Mouse (Mus musculus) olfactory bulb, adult 2 months (tissue): ENCODE data around the gene AI481877. TPM values are rescaled to one million over a fixed set of nuclear protein-coding genes. Genes with fewer than 3 reads are reported as not detected.

Experiments used
- H3K27ac ChIP-seq: fragments of 200-500 bp; 2 replicates; pipeline ENCODE4 v1.5.1; 2012; ENCODE audit warnings: low read depth, low read length; ENCODE audit not compliant: insufficient read depth
- H3K4me1 ChIP-seq: fragments of 200-500 bp; 2 replicates; pipeline ENCODE4 v1.6.1; 2012; ENCODE audit warnings: low read length; ENCODE audit not compliant: control insufficient read depth, insufficient read depth
- H3K4me3 ChIP-seq: fragments of 200-500 bp; 2 replicates; pipeline ENCODE4 v1.5.1; 2012; ENCODE audit warnings: mild to moderate bottlenecking, low read depth, low read length, moderate library complexity; ENCODE audit not compliant: insufficient read depth
- CTCF ChIP-seq: fragments of 200-500 bp; IDR thresholded peaks from 2 replicates; pipeline ENCODE4 v1.5.1; 2012; ENCODE audit warnings: low read depth, mild to moderate bottlenecking, low read length, moderate library complexity; ENCODE audit not compliant: insufficient read depth
- POLR2A ChIP-seq: fragments of 200-500 bp; IDR thresholded peaks from 2 replicates; pipeline ENCODE4 v1.6.1; 2012; ENCODE audit warnings: mild to moderate bottlenecking, low read depth, low read length, moderate library complexity; ENCODE audit not compliant: insufficient read depth
- WGBS: fragments of 180-500 bp; shearing (Covaris S2); methylation state at CpG from one replicate; pipeline ENCODE4 v1.1.7; 2018; 5-methylcytosine and 5-hydroxymethylcytosine counted together
- polyA plus RNA-seq: library from polyadenylated mRNA; stranded (reverse); fragments of >200 nt; gene quantifications from 2 replicates; pipeline ENCODE4 v1.2.4, GENCODE M21; 2012; ENCODE audit warnings: low replicate concordance; ENCODE audit not compliant: missing spikeins, insufficient read depth, insufficient read length

The AI481877 gene
- polyA plus RNA-seq, 1 experiment: not detected

DNA sequence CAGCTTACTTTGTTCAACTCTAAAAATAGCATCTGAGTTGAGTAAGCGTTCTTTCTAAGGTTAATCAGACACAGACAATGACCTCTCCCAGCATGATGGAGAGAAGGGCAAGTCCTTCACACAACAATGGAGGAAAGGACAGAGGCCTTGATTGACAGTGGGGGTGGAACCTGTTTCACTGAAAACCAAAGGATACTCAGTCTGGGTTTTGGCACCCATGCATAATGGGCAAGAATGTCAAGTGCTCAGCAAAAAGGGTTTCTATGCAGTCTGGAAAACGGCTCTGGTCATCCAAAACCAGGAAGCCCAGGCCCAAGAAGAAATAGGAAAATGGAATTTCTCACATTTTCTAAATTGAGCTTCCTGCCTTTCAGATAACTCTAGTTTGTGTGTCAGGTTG is 33.8 kb upstream of the AI481877 start:
- TF ChIP-seq CTCF (no peak), POLR2A (no peak)
- H3K4me3 ChIP-seq: no peak overlapping the region
- H3K4me1 ChIP-seq: no peaks in the 10 kb centered on the region; the same call in 1 of the 2 replicates
- no peak overlapping the region for H3K27ac ChIP-seq
- WGBS: 34% methylated on average over 2 of the region's 2 CpGs

DNA sequence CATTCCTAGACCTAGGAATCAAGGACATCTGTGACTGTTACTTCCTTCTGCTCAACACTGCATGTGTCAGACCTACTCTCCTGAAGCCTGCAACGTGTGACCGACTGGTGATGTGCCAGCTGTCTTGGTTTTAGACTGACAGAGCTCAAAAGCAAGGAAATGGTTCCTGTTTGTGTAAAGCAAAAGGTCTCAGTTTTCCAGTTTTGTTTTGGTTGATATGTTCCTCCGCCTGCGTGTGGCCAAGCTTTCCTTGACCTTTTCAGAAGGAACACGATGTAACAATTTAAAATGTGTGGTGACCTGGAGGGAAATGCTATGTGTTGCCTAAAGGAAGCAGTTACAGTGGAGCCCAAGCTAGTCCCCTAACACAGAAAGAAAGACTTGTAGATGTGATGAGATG is 31.2 kb upstream of the AI481877 start:
- Histone ChIP-seq H3K27ac (no peak overlapping the region), H3K4me3 (no peak overlapping the region), H3K4me1 (no peaks in the 10 kb centered on the region)
- TF ChIP-seq POLR2A: no peak
- no peak for TF ChIP-seq CTCF
- 80% methylated on average over 5 of the region's 5 CpGs for whole genome bisulfite sequencing

DNA sequence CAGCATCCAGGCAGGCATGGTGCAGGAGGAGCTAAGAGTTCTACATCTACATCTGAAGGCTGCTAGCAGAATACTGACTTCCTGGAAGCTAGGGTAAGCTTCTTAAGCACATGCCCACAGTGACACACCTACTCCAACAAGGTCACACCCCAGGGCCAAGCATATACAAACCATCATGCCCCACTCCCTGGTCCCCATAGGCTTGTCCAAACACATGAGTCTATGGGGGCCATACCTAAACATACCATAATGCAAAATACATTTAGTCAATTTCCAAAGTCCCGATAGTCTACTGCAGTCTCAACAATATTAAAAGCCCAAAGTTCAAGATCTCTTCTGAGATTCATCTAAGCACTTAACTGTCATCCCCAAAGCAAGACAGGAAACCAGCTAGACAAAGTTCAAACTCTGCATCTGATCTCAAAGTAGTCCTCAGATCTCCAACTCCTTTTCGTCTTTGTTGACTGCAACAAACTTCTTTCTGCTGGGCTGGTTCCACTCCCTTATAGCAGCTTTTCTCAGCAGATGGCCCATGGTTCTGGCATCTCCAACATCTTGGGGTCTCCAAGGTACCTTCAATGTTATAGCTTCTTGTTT is 28.6 kb upstream of the AI481877 start:
- TF ChIP-seq POLR2A (no peak), CTCF (no peak)
- H3K4me1 ChIP-seq: no peaks in the 10 kb centered on the region
- no peak overlapping the region for H3K4me3 ChIP-seq
- no peak overlapping the region for H3K27ac ChIP-seq
- 93% methylated on average over 2 of the region's 2 CpGs for WGBS

DNA sequence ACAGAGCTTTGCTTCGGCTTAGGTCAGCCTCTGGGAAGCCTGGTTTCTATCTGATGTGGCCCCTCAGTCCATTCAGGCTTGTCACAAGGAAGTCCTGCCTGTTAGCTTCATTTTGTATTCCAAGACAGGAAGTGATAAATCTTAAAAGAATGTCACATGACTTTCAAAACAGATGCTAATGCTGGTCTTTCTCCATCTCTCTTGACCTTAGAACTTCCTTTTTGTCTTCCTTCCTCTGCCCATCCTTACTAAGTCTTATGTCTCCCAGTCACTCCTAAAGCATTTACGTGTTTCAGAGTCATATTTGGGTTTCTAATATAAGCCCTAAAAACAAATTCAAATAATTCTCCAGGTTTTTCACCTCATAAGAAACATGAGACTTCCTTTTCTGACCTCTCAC is 25.3 kb upstream of the AI481877 start:
- no peak for TF ChIP-seq POLR2A
- no peak for TF ChIP-seq CTCF
- WGBS: 87% methylated on average over 2 of the region's 2 CpGs
- Histone ChIP-seq H3K4me3 (no peak overlapping the region), H3K4me1 (no peaks in the 10 kb centered on the region), H3K27ac (no peak overlapping the region)

- TF ChIP-seq CTCF (no peak), POLR2A (no peak)
- 85% methylated on average over 8 of the region's 8 CpGs for WGBS
- Histone ChIP-seq H3K27ac (no peak overlapping the region), H3K4me1 (no peaks in the 10 kb centered on the region), H3K4me3 (no peak overlapping the region)
Observed at GRCm38 (mm10) chr4:59160959-59161670, 22.3 kb upstream of the AI481877 start.

DNA sequence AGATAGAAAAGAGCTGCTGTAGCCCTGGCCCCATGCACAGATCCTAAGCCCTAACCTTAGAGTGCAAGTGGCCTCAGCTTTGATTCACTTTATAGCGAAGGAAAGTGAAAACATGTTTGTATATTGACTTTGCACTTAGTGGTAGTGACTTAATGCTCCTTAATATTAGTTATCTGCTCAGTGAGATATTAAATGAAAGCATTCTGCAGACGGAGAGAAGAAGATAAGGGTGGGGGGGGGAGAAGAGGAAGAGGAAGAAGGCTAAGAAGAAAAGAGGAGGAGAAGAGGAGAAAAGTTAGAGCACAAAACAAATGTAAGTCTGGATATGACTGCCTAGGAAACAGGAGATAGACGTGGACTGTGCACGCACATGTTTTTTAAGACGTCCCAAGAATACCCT is 21.5 kb upstream of the AI481877 start:
- Histone ChIP-seq H3K4me3 (no peak overlapping the region), H3K4me1 (no peaks in the 10 kb centered on the region), H3K27ac (no peak overlapping the region)
- TF ChIP-seq CTCF (no peak), POLR2A (no peak)
- 94% methylated on average over 5 of the region's 5 CpGs for WGBS

GRCm38 (mm10) chr4:59157654-59158053 is 18.9 kb upstream of the AI481877 start:
- WGBS: 66% methylated on average over 2 of the region's 2 CpGs
- no peak for TF ChIP-seq POLR2A
- TF ChIP-seq CTCF: no peak
- H3K27ac ChIP-seq: no peak overlapping the region

GRCm38 (mm10) chr4:59156897-59157592 is 18.3 kb upstream of the AI481877 start:
- H3K27ac ChIP-seq: no peak overlapping the region
- WGBS: 55% methylated on average over 7 of the region's 7 CpGs
- no peaks in the 10 kb centered on the region for H3K4me1 ChIP-seq
- no peak for TF ChIP-seq POLR2A
- TF ChIP-seq CTCF: no peak
- no peak overlapping the region for H3K4me3 ChIP-seq

More at GRCm38 (mm10) chr4:59157654-59158053, 18.9 kb upstream of the AI481877 start:
- no peak overlapping the region for H3K4me3 ChIP-seq
- H3K4me1 ChIP-seq: no peaks in the 10 kb centered on the region

- TF ChIP-seq CTCF: no peak
- 84% methylated on average over 1 of the region's 1 CpGs for WGBS
- H3K27ac ChIP-seq: no peak overlapping the region
- no peaks in the 10 kb centered on the region for H3K4me1 ChIP-seq
- H3K4me3 ChIP-seq: no peak overlapping the region
Observed at GRCm38 (mm10) chr4:59151953-59152352, 13.2 kb upstream of the AI481877 start.
